Mouse (Mus musculus) kidney, postnatal 10 days (tissue): ENCODE data around the gene Snapc4.

ENCODE experiments used
- DNase-seq: peaks from one replicate; pipeline ENCODE4 v3.0.0; 2021; ENCODE audit warnings: mixed read lengths

Gene Snapc4

DNA sequence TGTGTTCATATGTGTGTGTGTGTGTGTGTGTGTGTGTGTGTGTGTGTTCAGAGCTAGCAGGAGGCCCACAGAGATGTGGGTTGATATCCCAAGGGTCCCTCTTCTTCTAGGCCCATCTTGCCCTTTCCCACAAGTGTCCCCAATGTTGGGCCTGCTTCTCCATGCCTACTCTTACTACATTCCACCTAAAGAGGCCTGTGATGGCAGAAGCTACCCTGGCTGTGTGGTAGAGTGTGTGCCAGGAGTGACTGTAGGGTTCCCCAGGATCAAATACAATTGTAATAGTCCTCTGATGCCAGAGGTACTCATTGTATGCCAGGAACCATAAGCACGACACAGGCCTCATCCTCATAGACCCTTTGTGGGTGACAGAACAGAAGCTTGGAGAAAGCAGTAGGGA lies 67.1 kb downstream of the Snapc4 start:
- no peak for DNase-seq

- DNase-seq: no peak
These were observed 67.6 kb downstream of the Snapc4 start for GRCm38 (mm10) chr2:26312812-26313211.
